Mouse (Mus musculus) limb, embryonic 15.5 days (tissue): ENCODE results near the gene Gm7029. TPM values are rescaled to one million over a fixed set of nuclear protein-coding genes. Genes with fewer than 3 reads are reported as not detected.
A peak's percentile ranks its signal among the peaks of the same experiment; 100 is the strongest.
"Not testable (repeated sequence)": the region's sequence is repeated elsewhere in the genome, so short reads cannot be mapped to it uniquely, and the experiment has no call there.

Experiments used
- ATAC-seq: fragments of 200-750 bp; cut with Nextera tagmentation; 2 replicates; pipeline ENCODE4 v1.8.0; 2017; ENCODE audit warnings: low read depth, moderate TSS enrichment; ENCODE audit not compliant: insufficient number of reproducible peaks, low FRiP score, low TSS enrichment
- H3K27ac ChIP-seq: fragments of 300-500 bp; sonication (generic); 2 replicates; pipeline ENCODE4 v1.5.1; 2015; ENCODE audit warnings: moderate library complexity, mild to moderate bottlenecking, inconsistent platforms
- H3K27me3 ChIP-seq: fragments of 300-500 bp; sonication (generic); 2 replicates; pipeline ENCODE4 v1.6.1; 2015; ENCODE audit warnings: inconsistent platforms
- H3K36me3 ChIP-seq: fragments of 300-500 bp; sonication (generic); 2 replicates; pipeline ENCODE4 v1.6.1; 2015; ENCODE audit warnings: inconsistent platforms
- H3K4me1 ChIP-seq: fragments of 300-500 bp; sonication (generic); 2 replicates; pipeline ENCODE4 v1.6.1; 2015; ENCODE audit warnings: inconsistent platforms
- H3K4me2 ChIP-seq: fragments of 300-500 bp; sonication (generic); 2 replicates; pipeline ENCODE4 v1.6.1; 2015; ENCODE audit warnings: mild to moderate bottlenecking, inconsistent platforms
- H3K4me3 ChIP-seq: fragments of 300-500 bp; sonication (generic); 2 replicates; pipeline ENCODE4 v1.5.1; 2015; ENCODE audit warnings: mild to moderate bottlenecking, inconsistent platforms
- H3K9ac ChIP-seq: fragments of 300-500 bp; sonication (generic); 2 replicates; pipeline ENCODE4 v1.6.1; 2015; ENCODE audit warnings: inconsistent platforms
- H3K9me3 ChIP-seq: fragments of 300-500 bp; sonication (generic); 2 replicates; pipeline ENCODE4 v1.6.1; 2016; ENCODE audit warnings: inconsistent platforms
- WGBS: fragments of 180-500 bp; shearing (Covaris S2); methylation state at CpG from one replicate; pipeline ENCODE4 v1.1.7; 2015; 5-methylcytosine and 5-hydroxymethylcytosine counted together
- polyA plus RNA-seq: library from polyadenylated mRNA; unstranded; fragments of >200 nt; fragmentation: Nextera tagmentation; extraction: Ambion mirVana; gene quantifications from 2 replicates; pipeline ENCODE4 v1.2.1, GENCODE M21; 2015

Gene Gm7029
- not detected in 2 replicates for polyA plus RNA-seq

DNA sequence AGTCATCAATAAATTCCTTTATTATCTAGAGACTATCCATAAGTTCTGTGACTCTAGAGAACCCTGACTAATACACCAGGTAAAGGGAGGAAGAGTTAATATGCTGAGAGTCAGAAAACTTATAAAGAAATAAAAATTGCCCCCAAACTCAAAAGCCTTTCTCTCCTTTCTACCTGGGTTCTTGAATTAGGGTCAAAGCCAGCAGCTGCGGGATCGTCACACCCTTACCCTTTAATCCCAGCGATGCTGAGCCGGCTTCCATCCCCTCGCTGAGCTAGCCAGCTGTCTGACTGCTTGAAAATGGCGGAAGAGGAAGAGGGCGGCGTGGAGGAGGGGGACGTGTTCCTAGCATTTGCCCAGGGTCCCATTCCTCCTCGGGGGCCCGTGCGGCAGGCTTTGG, at the start of gene Gm7029:
Gene Gm7029, plus strand, starts transcription at position 301 of the 400 bp plus-strand sequence.
- WGBS, result 83% methylated on average over 7 of the region's 12 CpGs
- peaks cover 20% of the 10 kb centered on the region for H3K36me3 ChIP-seq
- not testable (repeated sequence) for H3K9ac ChIP-seq, ATAC-seq, H3K4me1 ChIP-seq, H3K4me2 ChIP-seq, H3K4me3 ChIP-seq, H3K9me3 ChIP-seq, H3K27ac ChIP-seq, H3K27me3 ChIP-seq

DNA sequence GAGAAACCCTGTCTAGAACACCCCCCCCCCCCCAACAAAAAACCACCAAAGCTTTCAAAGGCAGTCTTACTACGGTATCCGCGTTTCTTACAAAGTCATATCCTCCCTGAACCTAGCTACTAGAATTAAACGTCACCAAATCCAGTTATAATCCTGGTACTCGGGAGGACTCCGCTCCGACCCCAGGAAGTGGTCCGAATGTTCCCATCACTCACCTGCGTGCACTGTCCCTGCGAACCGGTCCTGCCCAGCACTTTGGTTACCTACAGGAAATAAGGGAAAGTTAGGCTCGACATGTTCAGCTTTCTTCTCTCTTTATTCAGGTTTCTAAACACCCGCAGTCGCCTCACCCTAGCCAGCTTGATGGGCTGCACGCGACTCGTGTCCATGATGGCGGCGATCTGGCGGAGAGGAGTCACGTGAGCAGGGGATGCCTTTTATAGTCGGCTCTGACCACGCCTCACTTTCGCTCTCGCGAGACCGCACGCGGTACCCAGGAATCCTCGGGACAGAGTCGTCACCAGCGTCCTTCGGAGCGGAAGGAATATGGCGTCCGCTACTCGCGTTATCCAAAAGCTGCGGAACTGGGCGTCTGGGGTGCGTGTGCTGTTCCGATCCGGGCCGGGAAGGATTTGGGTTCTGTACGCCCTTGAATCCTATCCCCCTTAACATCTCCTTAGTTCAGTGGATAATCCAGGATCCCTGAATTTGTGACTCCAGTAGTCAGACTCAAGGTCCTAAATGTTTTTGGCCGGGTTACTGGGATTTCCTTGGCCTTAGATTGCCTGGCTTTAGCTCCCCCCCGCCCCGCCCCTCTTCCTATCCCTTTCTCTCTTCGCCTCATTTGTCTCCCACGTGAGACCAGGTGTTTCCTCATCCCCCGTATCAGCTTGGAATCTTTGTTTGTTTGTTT, 49.3 kb upstream of the Gm7029 start, which contains the start of the genes Rps28 and Ndufa7:
Gene Rps28, minus strand, starts transcription at position 479 of the 913 bp plus-strand sequence.
Gene Ndufa7, plus strand, starts transcription at position 489 of the 913 bp plus-strand sequence.
- H3K9ac ChIP-seq, result peak within 1 kb of the TSS; percentile 76
- peak within 1 kb of the TSS; percentile 81 for H3K4me2 ChIP-seq
- ATAC-seq, result peak; percentile 90
- no peaks in the 10 kb centered on the region for H3K9me3 ChIP-seq
- WGBS, result 0% methylated on average over 51 of the region's 51 CpGs
- peaks cover 59% of the 10 kb centered on the region for H3K36me3 ChIP-seq
- no peaks in the 10 kb centered on the region for H3K27me3 ChIP-seq
- peaks cover 39% of the 10 kb centered on the region for H3K4me1 ChIP-seq
- peak within 1 kb of the TSS; percentile 91 for H3K27ac ChIP-seq
- peak within 1 kb of the TSS; percentile 77 for H3K4me3 ChIP-seq

DNA sequence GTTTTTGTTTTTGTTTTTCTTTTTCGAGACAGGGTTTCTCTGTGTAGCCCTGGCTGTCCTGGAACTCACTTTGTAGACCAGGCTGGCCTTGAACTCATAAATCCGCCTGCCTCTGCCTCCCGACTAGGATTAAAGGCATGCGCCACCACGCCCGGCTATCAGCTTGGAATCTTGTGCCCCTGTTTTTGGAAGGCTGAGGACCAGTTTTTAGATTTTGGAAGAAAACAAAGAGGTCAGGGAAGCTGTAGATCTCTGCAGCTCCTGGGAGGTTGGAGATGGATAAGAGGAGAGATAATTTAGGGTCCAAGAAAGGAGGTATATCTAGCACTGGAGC, 48.7 kb upstream of the Gm7029 start:
- Histone ChIP-seq H3K4me3 (peak overlapping the region; percentile 77), H3K4me1 (peaks cover 39% of the 10 kb centered on the region), H3K9ac (peak overlapping the region; percentile 56), H3K4me2 (peak overlapping the region; percentile 60), H3K36me3 (peaks cover 59% of the 10 kb centered on the region), H3K27ac (peak overlapping the region; percentile 91)
- H3K27me3 ChIP-seq, H3K9me3 ChIP-seq, ATAC-seq: not testable (repeated sequence)
- 6% methylated on average over 6 of the region's 6 CpGs for WGBS

DNA sequence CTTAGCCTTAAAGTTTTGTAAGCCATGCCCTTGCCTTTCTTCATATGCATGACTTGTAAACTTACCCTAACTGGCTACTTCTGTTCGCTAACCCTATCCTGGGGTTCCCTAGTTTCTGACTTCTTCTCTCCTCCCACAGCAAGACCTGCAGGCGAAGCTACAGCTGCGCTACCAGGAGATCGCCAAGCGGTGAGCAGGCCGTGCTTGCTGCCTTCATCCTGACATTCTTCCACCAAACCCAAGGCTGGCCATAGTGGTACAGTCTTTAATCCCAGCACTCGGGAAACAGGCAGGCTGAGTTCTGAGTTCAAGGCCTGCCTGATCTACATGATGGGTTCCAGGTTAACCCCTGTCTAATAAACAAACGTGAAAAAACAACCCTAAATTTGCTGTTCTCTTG, 48.2 kb upstream of the Gm7029 start:
- peak overlapping the region; percentile 60 for H3K4me2 ChIP-seq
- 80% methylated on average over 8 of the region's 8 CpGs for WGBS
- no peaks in the 10 kb centered on the region for H3K27me3 ChIP-seq
- H3K27ac ChIP-seq, result no peak overlapping the region
- H3K9ac ChIP-seq, result peak overlapping the region; percentile 56; the same call in 1 of the 2 replicates
- no peak for ATAC-seq
- H3K4me1 ChIP-seq, result peaks cover 39% of the 10 kb centered on the region
- H3K36me3 ChIP-seq, result peaks cover 59% of the 10 kb centered on the region
- peak overlapping the region; percentile 77 for H3K4me3 ChIP-seq
- H3K9me3 ChIP-seq, result no peaks in the 10 kb centered on the region

DNA sequence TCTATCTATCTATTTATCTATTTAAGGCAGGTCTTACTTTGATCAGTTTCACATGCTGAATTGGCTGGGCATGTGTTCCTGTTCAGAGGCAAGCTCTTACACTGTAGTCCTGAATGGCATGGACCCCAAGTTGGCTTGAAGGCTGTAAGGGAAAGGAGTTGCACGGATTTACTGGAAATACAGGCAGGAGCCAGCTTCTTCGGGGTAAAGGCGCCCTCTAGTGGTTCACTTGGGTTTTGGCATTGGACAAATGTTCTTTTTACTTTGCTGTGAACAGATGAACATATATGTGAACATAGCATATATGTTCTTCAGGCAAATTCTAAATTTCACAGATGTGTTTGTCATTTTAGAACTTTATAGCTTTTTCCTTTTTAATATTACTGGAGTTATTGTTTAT, 46.8 kb upstream of the Gm7029 start:
- Histone ChIP-seq H3K4me3 (no peak overlapping the region), H3K36me3 (peaks cover 56% of the 10 kb centered on the region), H3K27ac (no peak overlapping the region), H3K4me1 (peaks cover 36% of the 10 kb centered on the region), H3K27me3 (no peaks in the 10 kb centered on the region), H3K9me3 (no peaks in the 10 kb centered on the region), H3K4me2 (no peak overlapping the region), H3K9ac (no peak overlapping the region)
- ATAC-seq, result no peak
- 0% methylated on average over 3 of the region's 3 CpGs for WGBS

DNA sequence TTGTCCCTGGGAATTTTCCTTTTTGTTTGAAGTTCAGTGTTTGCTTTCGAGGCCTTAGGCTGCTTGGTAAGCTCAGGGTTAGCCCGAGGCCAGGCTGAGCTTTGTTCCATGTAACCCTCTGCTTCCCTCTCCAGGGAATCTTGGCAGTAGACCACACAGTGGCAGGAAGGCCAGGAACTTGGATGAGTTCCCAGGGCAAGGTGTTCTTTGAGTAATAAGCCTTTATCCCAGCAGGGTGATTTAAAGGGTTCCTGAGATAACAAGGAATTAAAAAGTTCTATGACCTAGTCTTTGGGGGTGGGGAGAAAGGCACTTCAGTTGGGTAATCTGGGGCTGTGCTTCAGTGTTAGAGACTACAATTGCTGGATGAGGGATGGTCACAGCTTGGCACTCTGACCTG, 44.7 kb upstream of the Gm7029 start:
- WGBS, result 61% methylated on average over 2 of the region's 2 CpGs
- ATAC-seq, result no peak

DNA sequence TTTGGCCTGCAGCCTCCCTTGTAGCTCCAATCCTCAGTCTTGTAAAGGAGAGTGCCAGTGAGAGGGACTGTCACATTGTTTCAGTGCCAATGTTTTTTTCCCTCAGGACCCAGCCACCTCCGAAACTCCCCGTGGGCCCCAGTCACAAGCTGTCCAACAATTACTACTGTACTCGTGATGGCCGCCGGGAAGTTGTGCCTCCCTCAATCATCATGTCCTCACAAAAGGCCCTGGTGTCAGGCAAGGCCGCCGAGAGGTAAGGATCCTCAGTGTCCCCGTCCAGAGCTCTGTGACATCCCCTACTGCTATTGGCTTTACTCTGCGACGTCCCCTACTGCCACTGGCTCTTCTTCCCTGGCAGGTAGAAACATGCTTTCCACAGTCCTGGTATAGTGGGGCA, 44.1 kb upstream of the Gm7029 start:
- H3K4me1 ChIP-seq, result peaks cover 19% of the 10 kb centered on the region
- 92% methylated on average over 10 of the region's 10 CpGs for WGBS
- peaks cover 65% of the 10 kb centered on the region for H3K36me3 ChIP-seq
- H3K27ac ChIP-seq, result no peak overlapping the region
- no peak for ATAC-seq
- no peak overlapping the region for H3K4me2 ChIP-seq
- no peaks in the 10 kb centered on the region for H3K27me3 ChIP-seq
- no peak overlapping the region for H3K4me3 ChIP-seq
- H3K9ac ChIP-seq, result no peak overlapping the region
- H3K9me3 ChIP-seq, result no peaks in the 10 kb centered on the region

More for the DNA sequence above, 44.7 kb upstream of the Gm7029 start:
- peaks cover 58% of the 10 kb centered on the region for H3K36me3 ChIP-seq
- no peak overlapping the region for H3K4me3 ChIP-seq
- no peak overlapping the region for H3K4me2 ChIP-seq
- no peaks in the 10 kb centered on the region for H3K27me3 ChIP-seq
- no peak overlapping the region for H3K9ac ChIP-seq
- no peak overlapping the region for H3K27ac ChIP-seq
- H3K9me3 ChIP-seq, result no peaks in the 10 kb centered on the region
- H3K4me1 ChIP-seq, result peaks cover 19% of the 10 kb centered on the region

DNA sequence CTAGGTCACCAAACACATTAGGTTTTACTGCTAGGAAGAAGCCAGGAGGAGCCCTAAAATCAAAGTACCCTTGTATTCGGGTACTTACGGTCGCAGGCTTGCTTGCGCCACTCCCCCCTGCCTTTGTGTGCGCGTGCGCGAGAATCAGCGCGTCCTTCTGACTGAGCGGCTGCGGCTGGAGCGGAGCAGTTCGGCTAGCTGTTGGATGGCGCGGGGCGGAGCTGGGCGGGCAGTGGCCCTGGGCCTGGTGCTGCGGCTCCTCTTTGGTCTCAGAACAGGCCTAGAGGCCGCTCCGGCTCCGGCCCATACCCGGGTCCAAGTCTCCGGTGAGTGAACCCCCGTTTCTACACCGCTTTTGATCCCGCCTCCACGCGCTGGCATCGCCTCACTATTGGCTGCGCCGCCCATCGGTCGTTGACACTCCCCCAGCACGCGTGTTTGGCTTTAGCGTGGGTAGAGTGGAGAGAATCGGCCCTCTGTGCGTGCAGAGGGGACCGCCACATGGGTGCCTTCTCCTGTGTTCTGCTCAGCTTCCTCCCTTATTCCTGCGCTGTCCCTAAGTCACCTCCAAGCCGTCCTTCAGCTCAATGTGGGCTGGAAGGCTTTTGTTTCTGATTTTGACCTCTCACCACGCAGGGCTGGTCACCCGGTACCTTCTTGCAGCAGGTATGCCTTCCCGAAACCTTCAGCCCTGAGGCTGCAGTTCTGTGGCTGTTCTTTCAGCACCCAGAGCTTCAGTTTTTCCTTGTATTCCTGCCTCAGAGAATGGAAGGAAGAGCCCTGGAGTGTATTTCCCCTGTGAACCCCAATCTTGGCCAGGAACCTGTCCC, 30.5 kb upstream of the Gm7029 start, which contains the start of gene Cd320:
Gene Cd320, plus strand, starts transcription at position 126 of the 830 bp plus-strand sequence.
- no peaks in the 10 kb centered on the region for H3K9me3 ChIP-seq
- H3K27me3 ChIP-seq, result no peaks in the 10 kb centered on the region
- under 1% methylated on average over 45 of the region's 45 CpGs for WGBS
- peak; percentile 90 for ATAC-seq
- H3K4me3 ChIP-seq, result peak within 1 kb of the TSS; percentile 99
- peak within 1 kb of the TSS; percentile 73 for H3K4me2 ChIP-seq
- H3K4me1 ChIP-seq, result peaks cover 12% of the 10 kb centered on the region
- H3K36me3 ChIP-seq, result peaks cover 29% of the 10 kb centered on the region
- H3K27ac ChIP-seq, result peak within 1 kb of the TSS; percentile 80
- H3K9ac ChIP-seq, result peak within 1 kb of the TSS; percentile 41

DNA sequence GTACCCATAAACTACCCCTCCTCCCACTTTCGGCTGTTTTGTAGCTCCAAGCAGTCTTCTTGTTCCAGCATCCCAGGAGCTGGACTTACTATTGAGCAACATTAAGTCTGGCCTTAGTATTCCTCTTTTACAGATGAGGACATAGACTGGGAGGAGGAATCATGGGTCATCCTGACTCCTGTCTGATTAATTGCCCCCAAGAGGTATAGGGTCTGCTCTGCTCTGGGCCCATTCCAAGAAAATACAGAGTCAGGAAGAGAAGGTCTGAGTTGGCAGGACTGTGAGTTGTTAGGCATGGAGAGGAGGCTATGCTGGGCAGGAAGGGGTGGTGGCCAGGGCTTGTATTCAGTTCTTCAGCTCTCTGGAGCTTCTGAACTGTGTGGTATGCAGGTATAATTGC, 29.4 kb upstream of the Gm7029 start:
- Histone ChIP-seq H3K4me2 (no peak overlapping the region; the same call in 1 of the 2 replicates), H3K36me3 (peaks cover 25% of the 10 kb centered on the region), H3K9me3 (no peaks in the 10 kb centered on the region), H3K4me3 (no peak overlapping the region), H3K4me1 (peaks cover 12% of the 10 kb centered on the region), H3K27me3 (no peaks in the 10 kb centered on the region), H3K27ac (no peak overlapping the region), H3K9ac (peak overlapping the region; percentile 2; the same call in 1 of the 2 replicates)
- WGBS, result 63% methylated on average over 1 of the region's 1 CpGs
- no peak for ATAC-seq

DNA sequence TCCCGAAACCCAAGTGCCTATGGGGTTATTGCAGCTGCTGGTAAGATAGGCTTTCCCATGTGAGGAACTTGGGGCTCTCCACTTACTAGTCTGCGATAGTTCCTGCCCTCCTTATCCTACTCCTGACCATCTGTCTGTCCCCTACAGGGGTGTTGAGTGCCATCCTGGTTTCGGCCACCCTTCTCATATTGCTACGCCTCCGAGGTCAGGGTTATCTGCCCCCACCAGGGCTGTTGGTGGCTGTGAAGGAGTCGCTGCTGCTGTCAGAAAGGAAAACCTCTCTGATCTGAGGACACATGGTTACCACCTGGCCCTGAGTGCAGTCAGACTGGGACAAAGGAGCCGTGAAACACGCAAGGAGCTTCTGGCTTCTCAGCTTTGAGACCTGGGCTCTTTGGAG, 25.5 kb upstream of the Gm7029 start:
- no peak overlapping the region for H3K27ac ChIP-seq
- H3K4me2 ChIP-seq, result no peak overlapping the region
- no peak overlapping the region for H3K9ac ChIP-seq
- H3K4me1 ChIP-seq, result peaks cover 12% of the 10 kb centered on the region
- peaks cover 22% of the 10 kb centered on the region for H3K36me3 ChIP-seq
- 62% methylated on average over 8 of the region's 8 CpGs for WGBS
- ATAC-seq, result no peak
- H3K27me3 ChIP-seq, result no peaks in the 10 kb centered on the region
- H3K4me3 ChIP-seq, result no peak overlapping the region
- no peaks in the 10 kb centered on the region for H3K9me3 ChIP-seq

DNA sequence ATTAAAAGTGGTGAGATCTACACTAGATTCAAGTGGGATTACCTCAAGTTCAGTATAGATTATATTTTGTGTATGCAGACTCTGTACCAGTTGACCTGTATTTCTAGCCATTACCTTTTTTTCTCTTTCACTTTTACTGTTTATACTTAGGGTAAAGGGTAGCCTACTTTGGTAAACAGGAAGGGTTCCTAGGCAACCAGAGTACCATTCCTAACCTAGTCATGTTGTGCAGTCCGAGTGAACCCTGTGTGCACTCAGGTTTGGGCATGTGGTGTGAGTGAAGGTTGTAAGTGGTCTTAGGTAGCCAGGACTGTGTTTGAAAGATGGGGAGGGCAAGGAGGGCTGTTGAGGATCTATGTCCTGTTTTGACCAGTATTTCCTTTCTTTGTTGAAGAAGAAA, 22.3 kb upstream of the Gm7029 start:
- H3K27me3 ChIP-seq, result no peaks in the 10 kb centered on the region
- no peak for ATAC-seq
- no peaks in the 10 kb centered on the region for H3K9me3 ChIP-seq
- H3K36me3 ChIP-seq, result peaks cover 22% of the 10 kb centered on the region
- H3K27ac ChIP-seq, result no peak overlapping the region
- H3K9ac ChIP-seq, result no peak overlapping the region
- no peaks in the 10 kb centered on the region for H3K4me1 ChIP-seq
- H3K4me3 ChIP-seq, result no peak overlapping the region
- H3K4me2 ChIP-seq, result no peak overlapping the region
- WGBS, result 58% methylated on average over 1 of the region's 1 CpGs
